Mouse (Mus musculus) heart, adult 9 months (tissue): ENCODE measurements at regions not wholly inside any gene's neighbourhood (a gene's known extent, or its start where the extent isn't known, plus 50 kb on each side); places are given as distances from the start of the nearest gene placed in this dataset.
"Not testable (repeated sequence)": the region's sequence is repeated elsewhere in the genome, so short reads cannot be mapped to it uniquely, and the experiment has no call there.

Experiments
- DNase-seq, 2 experiments: peaks; one replicate each; pipeline ENCODE4 v3.0.0; 2022; ENCODE audit warnings: low spot score in 2 of 2

GRCm38 (mm10) chr7:58310096-58310495 is 345.9 kb upstream of the Atp10a start:
- DNase-seq = no peak

- DNase-seq = no peak
Measured at GRCm38 (mm10) chr7:58322381-58322780, 333.6 kb upstream of the Atp10a start.

GRCm38 (mm10) chr7:58367384-58367783 is 288.6 kb upstream of the Atp10a start:
- DNase-seq = no peak

- DNase-seq = no peak
Measured at GRCm38 (mm10) chr7:58383401-58383800, 272.6 kb upstream of the Atp10a start.

- DNase-seq = no peak
Measured at GRCm38 (mm10) chr7:58388326-58388725, 267.6 kb upstream of the Atp10a start.

- DNase-seq = no peak
Measured at GRCm38 (mm10) chr7:58392391-58393115, 263.4 kb upstream of the Atp10a start.

GRCm38 (mm10) chr7:58397992-58398391 is 258.0 kb upstream of the Atp10a start:
- no peak for DNase-seq

GRCm38 (mm10) chr7:58398558-58399144 is 257.3 kb upstream of the Atp10a start:
- no peak for DNase-seq

- peak; percentile 92 to 95 for DNase-seq
Measured at GRCm38 (mm10) chr7:58399145-58399604, 256.8 kb upstream of the Atp10a start.

- no peak for DNase-seq
Measured at GRCm38 (mm10) chr7:58399651-58400050, 256.3 kb upstream of the Atp10a start.

- no peak for DNase-seq
Measured at GRCm38 (mm10) chr7:58400594-58400993, 255.4 kb upstream of the Atp10a start.

- DNase-seq = no peak
Measured at GRCm38 (mm10) chr7:58436888-58437625, 218.9 kb upstream of the Atp10a start.

- DNase-seq = no peak
Measured at GRCm38 (mm10) chr7:58442535-58443184, 213.3 kb upstream of the Atp10a start.

GRCm38 (mm10) chr7:58443297-58443696 is 212.7 kb upstream of the Atp10a start:
- no peak for DNase-seq

GRCm38 (mm10) chr7:58445781-58446180 is 210.2 kb upstream of the Atp10a start:
- no peak for DNase-seq

GRCm38 (mm10) chr7:58446261-58446660 is 209.7 kb upstream of the Atp10a start:
- no peak for DNase-seq

- DNase-seq = no peak
Measured at GRCm38 (mm10) chr7:58448727-58449126, 207.2 kb upstream of the Atp10a start.

- no peak for DNase-seq
Measured at GRCm38 (mm10) chr7:58451981-58452380, 204.0 kb upstream of the Atp10a start.

GRCm38 (mm10) chr7:58458146-58458545 is 197.8 kb upstream of the Atp10a start:
- not testable (repeated sequence) for DNase-seq

- DNase-seq = no peak
Measured at GRCm38 (mm10) chr7:58460939-58461338, 195.0 kb upstream of the Atp10a start.

- DNase-seq = no peak
Measured at GRCm38 (mm10) chr7:58473150-58473549, 182.8 kb upstream of the Atp10a start.

- no peak for DNase-seq
Measured at GRCm38 (mm10) chr7:58475139-58475538, 180.8 kb upstream of the Atp10a start.
